Mouse (Mus musculus) CH12.LX (cell line): ENCODE data around the gene Spata48. TPM values are rescaled to one million over a fixed set of nuclear protein-coding genes. Genes with fewer than 3 reads are reported as not detected.

Experiments
- CHD2 ChIP-seq: IDR thresholded peaks from 2 replicates; pipeline ENCODE4 v1.6.1; 2011; ENCODE audit warnings: low read length, improper control_type of control experiment
- ELF1 ChIP-seq: IDR thresholded peaks from 2 replicates; pipeline ENCODE4 v1.6.1; 2014; ENCODE audit warnings: low read depth, mild to moderate bottlenecking, inconsistent platforms, low read length, improper control_type of control experiment
- JUN ChIP-seq: IDR thresholded peaks from 2 replicates; pipeline ENCODE4 v1.6.1; 2011; ENCODE audit warnings: low read depth, mild to moderate bottlenecking, low read length, improper control_type of control experiment, moderate library complexity; ENCODE audit not compliant: insufficient read depth
- RCOR1 ChIP-seq: conservative IDR thresholded peaks from 2 replicates; pipeline ENCODE4 v1.6.1; 2012; ENCODE audit warnings: low read depth, mild to moderate bottlenecking, inconsistent platforms, low read length, improper control_type of control experiment
- SMC3 ChIP-seq: IDR thresholded peaks from 2 replicates; pipeline ENCODE4 v1.6.1; 2011; ENCODE audit warnings: low read depth, low read length, improper control_type of control experiment
- polyA plus RNA-seq: library from polyadenylated mRNA; unstranded; fragments of >175 nt; gene quantifications from 2 replicates; pipeline ENCODE4 v1.2.1, GENCODE M21; 2012; ENCODE audit warnings: low read depth; ENCODE audit not compliant: insufficient read length
- total RNA-seq, 2 experiments: library from RNA; depleted of rRNA; stranded (reverse); fragments of 300-350 nt in 1 of 2; fragments of >200 nt in 1 of 2; gene quantifications; 2 replicates each; pipeline ENCODE4 v1.2.3; 2012 to 2014

The Spata48 gene
- total and polyA plus RNA-seq, 3 experiments: 0.42 to 0.51 (median 0.44) TPM

GRCm38 (mm10) chr11:11564266-11565044 lies 102.6 kb downstream of the Spata48 start (continued):
- TF ChIP-seq SMC3 (peak; percentile 15; the same call in 1 of the 2 replicates), CHD2 (0 out of 2 replicates have a peak, but pooled peaks have one; percentile 11), RCOR1 (no peak), JUN (no peak), ELF1 (peak; percentile 10; the same call in 1 of the 2 replicates)

Other genes with a start within 250 kb of the Spata48 start
- gene Zpbp, start 314 bp downstream of the Spata48 start, total RNA-seq (2012; rRNA removed): 0.34 TPM in 2 replicates
- 0.62 and 0.66 TPM in 2 replicates for gene Zpbp, start 314 bp downstream of the Spata48 start, total RNA-seq (2014; rRNA removed)
- 0.25 and 0.50 TPM in 2 replicates for gene Zpbp, start 314 bp downstream of the Spata48 start, polyA plus RNA-seq
- not detected in 2 replicates for gene 4930512M02Rik, start 165.7 kb downstream of the Spata48 start, total RNA-seq (2012; rRNA removed)
- not detected in 2 replicates for gene 4930512M02Rik, start 165.7 kb downstream of the Spata48 start, total RNA-seq (2014; rRNA removed)
- gene 4930512M02Rik, start 165.7 kb downstream of the Spata48 start, polyA plus RNA-seq: not detected in 2 replicates
- 44.0 and 51.2 TPM in 2 replicates for gene Ikzf1, start 222.9 kb downstream of the Spata48 start, total RNA-seq (2012; rRNA removed)
- gene Ikzf1, start 222.9 kb downstream of the Spata48 start, total RNA-seq (2014; rRNA removed): 27.8 and 33.1 TPM in 2 replicates
- 56.8 and 68.7 TPM in 2 replicates for gene Ikzf1, start 222.9 kb downstream of the Spata48 start, polyA plus RNA-seq